Mouse (Mus musculus) olfactory bulb, adult 2 months (tissue): ENCODE results near the gene Olfr143. TPM values are rescaled to one million over a fixed set of nuclear protein-coding genes. Genes with fewer than 3 reads are reported as not detected.

Experiments
- H3K27ac ChIP-seq: fragments of 200-500 bp; 2 replicates; pipeline ENCODE4 v1.5.1; 2012; ENCODE audit warnings: low read depth, low read length; ENCODE audit not compliant: insufficient read depth
- H3K4me1 ChIP-seq: fragments of 200-500 bp; 2 replicates; pipeline ENCODE4 v1.6.1; 2012; ENCODE audit warnings: low read length; ENCODE audit not compliant: control insufficient read depth, insufficient read depth
- H3K4me3 ChIP-seq: fragments of 200-500 bp; 2 replicates; pipeline ENCODE4 v1.5.1; 2012; ENCODE audit warnings: mild to moderate bottlenecking, low read depth, low read length, moderate library complexity; ENCODE audit not compliant: insufficient read depth
- CTCF ChIP-seq: fragments of 200-500 bp; IDR thresholded peaks from 2 replicates; pipeline ENCODE4 v1.5.1; 2012; ENCODE audit warnings: low read depth, mild to moderate bottlenecking, low read length, moderate library complexity; ENCODE audit not compliant: insufficient read depth
- POLR2A ChIP-seq: fragments of 200-500 bp; IDR thresholded peaks from 2 replicates; pipeline ENCODE4 v1.6.1; 2012; ENCODE audit warnings: mild to moderate bottlenecking, low read depth, low read length, moderate library complexity; ENCODE audit not compliant: insufficient read depth
- WGBS: fragments of 180-500 bp; shearing (Covaris S2); methylation state at CpG from one replicate; pipeline ENCODE4 v1.1.7; 2018; 5-methylcytosine and 5-hydroxymethylcytosine counted together
- polyA plus RNA-seq: library from polyadenylated mRNA; stranded (reverse); fragments of >200 nt; gene quantifications from 2 replicates; pipeline ENCODE4 v1.2.4, GENCODE M21; 2012; ENCODE audit warnings: low replicate concordance; ENCODE audit not compliant: missing spikeins, insufficient read depth, insufficient read length

The Olfr143 gene
- not detected in 2 replicates for polyA plus RNA-seq

GRCm38 (mm10) chr9:38252474-38252873 lies at the start of gene Olfr143:
TSS of gene Olfr143 (plus strand) at chr9:38252774.
- H3K4me1 ChIP-seq = no peaks in the 10 kb centered on the region
- no peak for TF ChIP-seq CTCF
- no peak for TF ChIP-seq POLR2A
- H3K4me3 ChIP-seq = no peak within 1 kb of the TSS
- H3K27ac ChIP-seq = no peak within 1 kb of the TSS

- no peak within 1 kb of the TSS for H3K4me3 ChIP-seq
- no peak for TF ChIP-seq POLR2A
- TF ChIP-seq CTCF = no peak
- 86% methylated on average over 3 of the region's 3 CpGs for WGBS
- no peaks in the 10 kb centered on the region for H3K4me1 ChIP-seq
- H3K27ac ChIP-seq = no peak within 1 kb of the TSS
These were observed 44.5 kb upstream of the Olfr143 start, which contains the start of gene Olfr893 for GRCm38 (mm10) chr9:38208065-38208464. TSS of gene Olfr893 (plus strand) at chr9:38208365.

- Histone ChIP-seq H3K4me1 (no peaks in the 10 kb centered on the region), H3K4me3 (no peak within 1 kb of the TSS), H3K27ac (no peak within 1 kb of the TSS)
- TF ChIP-seq CTCF (no peak), POLR2A (no peak)
These were observed 34.8 kb upstream of the Olfr143 start, which contains the start of gene Olfr894 for GRCm38 (mm10) chr9:38217755-38218154. TSS of gene Olfr894 (plus strand) at chr9:38218055.

GRCm38 (mm10) chr9:38267551-38267950 lies 15.0 kb downstream of the Olfr143 start, which contains the start of gene Olfr895:
TSS of gene Olfr895 (plus strand) at chr9:38267851.
- Histone ChIP-seq H3K27ac (no peak within 1 kb of the TSS), H3K4me1 (no peaks in the 10 kb centered on the region), H3K4me3 (no peak within 1 kb of the TSS)
- TF ChIP-seq POLR2A (no peak), CTCF (no peak)

- TF ChIP-seq POLR2A (no peak), CTCF (no peak)
- H3K4me3 ChIP-seq = no peak within 1 kb of the TSS
- WGBS = 90% methylated on average over 1 of the region's 1 CpGs
These were observed 38.2 kb downstream of the Olfr143 start, which contains the start of gene Olfr896-ps1 for GRCm38 (mm10) chr9:38290807-38291206. TSS of gene Olfr896-ps1 (plus strand) at chr9:38291107.

More at GRCm38 (mm10) chr9:38290807-38291206, 38.2 kb downstream of the Olfr143 start, which contains the start of gene Olfr896-ps1:
- Histone ChIP-seq H3K27ac (no peak within 1 kb of the TSS), H3K4me1 (no peaks in the 10 kb centered on the region)

Other genes starting within 250 kb of the Olfr143 start
- not detected in 2 replicates for gene Olfr883, start 227.0 kb upstream of the Olfr143 start, polyA plus RNA-seq
- not detected in 2 replicates for gene Olfr884, start 206.2 kb upstream of the Olfr143 start, polyA plus RNA-seq
- not detected in 2 replicates for gene Olfr885, start 191.5 kb upstream of the Olfr143 start, polyA plus RNA-seq
- not detected in 2 replicates for gene Olfr887, start 168.7 kb upstream of the Olfr143 start, polyA plus RNA-seq
- not detected in 2 replicates for gene Olfr888, start 144.6 kb upstream of the Olfr143 start, polyA plus RNA-seq
- not detected in 2 replicates for gene Olfr889, start 137.6 kb upstream of the Olfr143 start, polyA plus RNA-seq
- gene Olfr890, start 110.3 kb upstream of the Olfr143 start, polyA plus RNA-seq = not detected in 2 replicates
- not detected in 2 replicates for gene Olfr891, start 72.0 kb upstream of the Olfr143 start, polyA plus RNA-seq
- not detected in 2 replicates for gene Olfr893, start 44.4 kb upstream of the Olfr143 start, polyA plus RNA-seq
- gene Olfr894, start 34.7 kb upstream of the Olfr143 start, polyA plus RNA-seq = not detected in 2 replicates
- not detected in 2 replicates for gene Olfr895, start 15.1 kb downstream of the Olfr143 start, polyA plus RNA-seq
- gene Olfr896-ps1, start 38.3 kb downstream of the Olfr143 start, polyA plus RNA-seq = not detected in 2 replicates
- gene Olfr25, start 76.3 kb downstream of the Olfr143 start, polyA plus RNA-seq = not detected in 2 replicates
- gene Olfr898, start 95.6 kb downstream of the Olfr143 start, polyA plus RNA-seq = not detected in 2 replicates
- not detected in 2 replicates for gene Olfr250, start 114.1 kb downstream of the Olfr143 start, polyA plus RNA-seq
- gene Olfr251, start 124.3 kb downstream of the Olfr143 start, polyA plus RNA-seq = not detected in 2 replicates
- gene Olfr147, start 148.9 kb downstream of the Olfr143 start, polyA plus RNA-seq = not detected in 2 replicates
- gene Olfr901, start 176.7 kb downstream of the Olfr143 start, polyA plus RNA-seq = not detected in 2 replicates
- gene Olfr902, start 194.9 kb downstream of the Olfr143 start, polyA plus RNA-seq = not detected in 2 replicates
- not detected in 2 replicates for gene Olfr904, start 210.4 kb downstream of the Olfr143 start, polyA plus RNA-seq
- not detected in 2 replicates for gene Olfr905, start 218.3 kb downstream of the Olfr143 start, polyA plus RNA-seq
- not detected in 2 replicates for gene Olfr906, start 234.3 kb downstream of the Olfr143 start, polyA plus RNA-seq
- gene Olfr907, start 243.0 kb downstream of the Olfr143 start, polyA plus RNA-seq = not detected in 2 replicates